Mouse (Mus musculus) stomach, postnatal 0 days (tissue): ENCODE data around the gene AW209491.

Experiments
- CTCF ChIP-seq: IDR thresholded peaks from 2 replicates; pipeline ENCODE4 v1.5.1; 2016; ENCODE audit warnings: antibody characterized with exemption, low read depth, mild to moderate bottlenecking, moderate library complexity
- EP300 ChIP-seq: optimal IDR thresholded peaks from 2 replicates; pipeline ENCODE3; 2016; ENCODE audit warnings: antibody characterized with exemption

DNA sequence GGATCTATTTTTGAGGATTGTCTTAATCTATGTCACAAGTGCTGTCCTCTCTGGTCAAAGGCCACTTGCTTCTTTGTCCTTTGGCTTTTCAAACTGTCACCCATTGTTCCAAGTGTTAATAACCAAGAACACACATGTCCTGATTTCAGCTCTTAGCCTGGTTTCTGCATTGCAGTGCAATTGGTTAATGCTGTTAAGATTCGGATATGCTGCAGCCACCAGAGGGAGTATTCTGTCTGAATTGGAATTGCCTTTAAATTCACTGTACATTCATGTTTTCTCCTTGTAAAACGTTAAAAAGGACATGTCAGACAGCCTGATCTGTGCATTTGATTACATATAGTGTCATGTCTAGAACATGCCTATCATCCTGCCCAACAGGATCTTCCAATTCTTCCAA lies 40.4 kb downstream of the AW209491 start:
- TF ChIP-seq CTCF (peak; percentile 83), EP300 (no peak)
